25 mouse cellular contexts compared by ENCODE assay signal in genomic region chr7:45902481-45903002, GRCm38 (mm10). TPM values are rescaled to one million over a fixed set of nuclear protein-coding genes. Genes with fewer than 3 reads are reported as not detected.
A peak's percentile ranks its signal among the peaks of the same experiment; 100 is the strongest.
DNase-seq lines count a peak whose midpoint lies in the region; ATAC-seq lines count a peak whose summit lies in the region.
"Had no signal": no experiment of that assay in that cellular context is flagged by ENCODE, and none has a peak within 500 bp of the region (broad histone marks: within the 10 kb centered on the region; RNA-seq: fewer than 3 reads in every experiment).

No protein-coding gene starts in this region.

- H3K4me1 ChIP-seq in kidney, embryonic 15.5 days: peaks cover 10% of the 10 kb centered on the region
- peaks cover 5% of the 10 kb centered on the region for H3K4me1 ChIP-seq in kidney, embryonic 16.5 days (ENCODE audit: insufficient read depth, low read length)
- peaks cover 11% of the 10 kb centered on the region for H3K4me1 ChIP-seq in limb, embryonic 10.5 days
- H3K4me1 ChIP-seq: intestine, embryonic 15.5 days had no signal

- no peak overlapping the region for H3K9ac ChIP-seq in kidney, embryonic 15.5 days
- no peak overlapping the region for H3K9ac ChIP-seq in kidney, embryonic 16.5 days (replicated peaks; ENCODE audit: low read length)
- H3K9ac ChIP-seq: intestine, embryonic 15.5 days; liver, embryonic 15.5 days; stomach, embryonic 15.5 days had no signal

- 76% methylated on average over 11 of the region's 12 CpGs for WGBS in kidney, embryonic 15.5 days
- WGBS in kidney, embryonic 16.5 days: 69% methylated on average over 12 of the region's 12 CpGs
- 78% methylated on average over 12 of the region's 12 CpGs for WGBS in limb, embryonic 10.5 days

- no peaks in the 10 kb centered on the region for H3K27me3 ChIP-seq in kidney, embryonic 15.5 days
- H3K27me3 ChIP-seq in kidney, embryonic 16.5 days (ENCODE audit: insufficient read depth, low read length): no peaks in the 10 kb centered on the region
- no peaks in the 10 kb centered on the region for H3K27me3 ChIP-seq in limb, embryonic 10.5 days (ENCODE audit: low read depth, poor library complexity, severe bottlenecking)
- H3K27me3 ChIP-seq: CH12.LX; intestine, embryonic 15.5 days; liver, embryonic 15.5 days; stomach, embryonic 15.5 days had no signal

- 0 out of 2 replicates have a peak overlapping the region, but pooled peaks have one; percentile 22 for H3K27ac ChIP-seq in kidney, embryonic 15.5 days
- no peak overlapping the region for H3K27ac ChIP-seq in kidney, embryonic 16.5 days (ENCODE audit: low read length)
- H3K27ac ChIP-seq in limb, embryonic 10.5 days: no peak overlapping the region
- H3K27ac ChIP-seq: intestine, embryonic 15.5 days; liver, embryonic 15.5 days; stomach, embryonic 15.5 days had no signal

- no peaks in the 10 kb centered on the region for H3K36me3 ChIP-seq in kidney, embryonic 15.5 days
- H3K36me3 ChIP-seq in kidney, embryonic 16.5 days (ENCODE audit: insufficient read depth, low read length): no peaks in the 10 kb centered on the region
- no peaks in the 10 kb centered on the region for H3K36me3 ChIP-seq in limb, embryonic 10.5 days
- H3K36me3 ChIP-seq: intestine, embryonic 15.5 days; stomach, embryonic 15.5 days had no signal

- DNase-seq in 3134 (ENCODE audit: extremely low read depth, insufficient read length, low spot score): peak; percentile 38
- DNase-seq in 3T3-L1 (ENCODE audit: low read depth, low spot score): peak; percentile 7
- peak; percentile 53 for DNase-seq in limb, embryonic 10.5 days (ENCODE audit: low spot score)
- DNase-seq in thymus, adult 18-20 months: no peak
- DNase-seq in left cerebral cortex, adult 18-20 months (ENCODE audit: low spot score in 2 of 2): no peak
- no peak for DNase-seq in c-Kit-positive CD71-positive TER-119-positive erythroid progenitor cells, embryonic 14.5 days (ENCODE audit: low spot score)
- DNase-seq: cerebellum, adult 2 months; gastrocnemius, postnatal 10 days; heart, postnatal 36 days; kidney, postnatal 36 days; lung, postnatal 36 days; right cerebral cortex, adult 18-20 months; spleen, adult 18-20 months; thymus, postnatal 25 days had no signal

- no peak overlapping the region for H3K4me3 ChIP-seq in kidney, embryonic 15.5 days (replicated peaks)
- no peak overlapping the region for H3K4me3 ChIP-seq in kidney, embryonic 16.5 days (ENCODE audit: low read length)
- H3K4me3 ChIP-seq in limb, embryonic 10.5 days: no peak overlapping the region
- H3K4me3 ChIP-seq: intestine, embryonic 15.5 days; liver, embryonic 15.5 days; stomach, embryonic 15.5 days had no signal

- no peak overlapping the region for H3K4me2 ChIP-seq in kidney, embryonic 15.5 days
- no peak overlapping the region for H3K4me2 ChIP-seq in kidney, embryonic 16.5 days (replicated peaks; ENCODE audit: low read depth, low read length)
- H3K4me2 ChIP-seq: intestine, embryonic 15.5 days; liver, embryonic 15.5 days; stomach, embryonic 15.5 days had no signal

- ATAC-seq in kidney, embryonic 15.5 days (replicated peaks; ENCODE audit: low FRiP score): no peak
- no peak for ATAC-seq in kidney, embryonic 16.5 days (ENCODE audit: low FRiP score, low TSS enrichment)
- ATAC-seq: intestine, embryonic 15.5 days had no signal

- H3K9me3 ChIP-seq in kidney, embryonic 15.5 days (replicated peaks): no peaks in the 10 kb centered on the region
- H3K9me3 ChIP-seq in kidney, embryonic 16.5 days (ENCODE audit: low read length): no peaks in the 10 kb centered on the region
- H3K9me3 ChIP-seq in limb, embryonic 10.5 days (replicated peaks): no peaks in the 10 kb centered on the region
- H3K9me3 ChIP-seq: intestine, embryonic 15.5 days; stomach, embryonic 15.5 days had no signal

RNA-seq across cellular contexts. Expression of gene Tmem143, which starts 5.8 kb away (rescaled TPM):
- polyA plus RNA-seq in kidney, embryonic 15.5 days (2015; fragmentation: Nextera tagmentation; extraction: Ambion mirVana): 6.2 and 6.5 TPM in 2 replicates
- 7.1 and 8.4 TPM in 2 replicates for polyA plus RNA-seq in kidney, embryonic 16.5 days (2015; fragmentation: Nextera tagmentation; extraction: Ambion mirVana)
- polyA plus RNA-seq in limb, embryonic 10.5 days (2016; fragmentation: Nextera tagmentation; extraction: Ambion mirVana): 4.8 and 5.7 TPM in 2 replicates
- total RNA-seq in left cerebral cortex, adult 18-20 months (2021): 10 to 100 TPM; 20.9 to 22.0 TPM

RNA-seq across cellular contexts. Expression of gene Syngr4, which starts 6.0 kb away (rescaled TPM):
- polyA plus RNA-seq in kidney, embryonic 15.5 days (2015; fragmentation: Nextera tagmentation; extraction: Ambion mirVana): 0.93 and 1.1 TPM in 2 replicates
- polyA plus RNA-seq in kidney, embryonic 16.5 days (2015; fragmentation: Nextera tagmentation; extraction: Ambion mirVana): 1.5 and 1.8 TPM in 2 replicates
- 1.4 and 1.5 TPM in 2 replicates for polyA plus RNA-seq in limb, embryonic 10.5 days (2016; fragmentation: Nextera tagmentation; extraction: Ambion mirVana)
- total RNA-seq in left cerebral cortex, adult 18-20 months (2021): not detected
- total RNA-seq: CH12.LX; heart, adult 8-10 months; heart, postnatal 36 days; layer of hippocampus, postnatal 14 days; left cerebral cortex, postnatal 36 days; midbrain, postnatal 0 days; neutrophil, adult 5-6 weeks had no signal
- polyA plus RNA-seq: cerebellum, adult 2 months had no signal

RNA-seq across cellular contexts. Expression of gene Emp3, which starts 18.7 kb away (rescaled TPM):
- 164 and 194 TPM in 2 replicates for polyA plus RNA-seq in kidney, embryonic 15.5 days (2015; fragmentation: Nextera tagmentation; extraction: Ambion mirVana)
- 187 and 216 TPM in 2 replicates for polyA plus RNA-seq in kidney, embryonic 16.5 days (2015; fragmentation: Nextera tagmentation; extraction: Ambion mirVana)
- 18.5 and 34.5 TPM in 2 replicates for polyA plus RNA-seq in limb, embryonic 10.5 days (2016; fragmentation: Nextera tagmentation; extraction: Ambion mirVana)
- total RNA-seq in left cerebral cortex, adult 18-20 months (2021): 1 to 10 TPM; 5.5 to 8.4 TPM

RNA-seq across cellular contexts. Expression of gene Ccdc114, which starts 21.3 kb away (rescaled TPM):
- 10.8 and 12.2 TPM in 2 replicates for polyA plus RNA-seq in kidney, embryonic 15.5 days (2015; fragmentation: Nextera tagmentation; extraction: Ambion mirVana)
- polyA plus RNA-seq in kidney, embryonic 16.5 days (2015; fragmentation: Nextera tagmentation; extraction: Ambion mirVana): 11.7 and 11.8 TPM in 2 replicates
- polyA plus RNA-seq in limb, embryonic 10.5 days (2016; fragmentation: Nextera tagmentation; extraction: Ambion mirVana): 4.4 and 6.3 TPM in 2 replicates
- 1 to 10 TPM; 2.6 to 2.7 TPM for total RNA-seq in left cerebral cortex, adult 18-20 months (2021)
- total RNA-seq: CH12.LX had no signal

RNA-seq across cellular contexts. Expression of gene Grin2d, which starts 24.4 kb away (rescaled TPM):
- 0.42 and 0.47 TPM in 2 replicates for polyA plus RNA-seq in kidney, embryonic 15.5 days (2015; fragmentation: Nextera tagmentation; extraction: Ambion mirVana)
- polyA plus RNA-seq in kidney, embryonic 16.5 days (2015; fragmentation: Nextera tagmentation; extraction: Ambion mirVana): 0.19 and 0.25 TPM in 2 replicates
- 0.09 and 0.10 TPM in 2 replicates for polyA plus RNA-seq in limb, embryonic 10.5 days (2016; fragmentation: Nextera tagmentation; extraction: Ambion mirVana)
- total RNA-seq in left cerebral cortex, adult 18-20 months (2021): 10 to 100 TPM; 10.7 to 10.9 TPM
- total RNA-seq: neutrophil, adult 5-6 weeks had no signal

Comparison
In these comparisons a context has a peak if more than half of its experiments do, and no peak if none do; other contexts are left out.
1. DNase-seq: peak in 3134 (single experiment), 3T3-L1 (single experiment) and limb, embryonic 10.5 days (single experiment); none in thymus, adult 18-20 months (0 of 2), left cerebral cortex, adult 18-20 months (0 of 2) and c-Kit-positive CD71-positive TER-119-positive erythroid progenitor cells, embryonic 14.5 days (single experiment).